Mouse (Mus musculus): ENCODE results near the gene Mettl22. TPM values are rescaled to one million over a fixed set of nuclear protein-coding genes. Genes with fewer than 3 reads are reported as not detected.

The Mettl22 gene
- polyA plus RNA-seq, 1 experiment, result 73.8 TPM

DNA sequence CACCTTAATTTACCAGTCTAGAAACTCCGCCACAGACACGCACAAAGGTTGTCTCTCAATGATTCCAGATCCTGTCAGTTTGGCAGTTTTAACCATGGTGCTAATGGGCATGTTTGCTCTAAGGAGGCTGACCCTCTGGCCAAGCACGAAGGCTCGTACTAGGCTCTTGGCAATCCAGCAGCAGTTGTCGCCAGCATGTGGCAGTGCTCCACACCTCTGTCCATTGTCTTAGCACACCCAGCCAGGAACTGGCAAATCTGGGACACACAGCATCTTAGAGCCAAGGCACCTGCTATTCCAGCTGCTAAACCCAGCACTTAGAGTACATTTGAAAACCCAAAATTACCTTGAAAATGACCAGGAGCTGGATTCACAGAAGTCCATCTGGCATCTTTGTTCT lies 18.8 kb downstream of the Mettl22 start:
- no peak for TF ChIP-seq GATA1 (IDR thresholded peaks at IDR 0.05; ENCODE audit: low read length)

- no peak for TF ChIP-seq GATA1 (IDR thresholded peaks at IDR 0.05; ENCODE audit: low read length)
These were observed 21.3 kb downstream of the Mettl22 start for GRCm38 (mm10) chr16:8491743-8492490.

DNA sequence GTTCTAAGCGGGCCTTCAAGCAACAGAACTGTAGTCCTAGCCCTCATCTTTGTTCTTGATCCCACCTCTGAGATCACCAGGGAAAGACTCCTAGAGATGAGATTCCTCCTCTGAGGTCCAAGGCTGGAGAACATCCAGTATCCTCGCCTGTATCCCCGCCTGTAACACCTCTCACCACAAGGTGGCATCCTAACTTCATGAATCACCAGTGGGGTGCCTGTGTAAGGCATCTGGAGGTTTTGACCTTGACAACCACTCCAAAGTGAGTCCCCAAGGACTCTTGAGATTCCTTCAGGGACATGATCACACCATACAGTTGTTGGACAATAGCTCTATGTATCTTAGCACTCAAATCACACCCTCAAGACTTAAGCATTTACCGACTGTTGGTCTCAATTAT lies 23.7 kb downstream of the Mettl22 start:
- TF ChIP-seq GATA1 (IDR thresholded peaks at IDR 0.05; ENCODE audit: low read length), result no peak

DNA sequence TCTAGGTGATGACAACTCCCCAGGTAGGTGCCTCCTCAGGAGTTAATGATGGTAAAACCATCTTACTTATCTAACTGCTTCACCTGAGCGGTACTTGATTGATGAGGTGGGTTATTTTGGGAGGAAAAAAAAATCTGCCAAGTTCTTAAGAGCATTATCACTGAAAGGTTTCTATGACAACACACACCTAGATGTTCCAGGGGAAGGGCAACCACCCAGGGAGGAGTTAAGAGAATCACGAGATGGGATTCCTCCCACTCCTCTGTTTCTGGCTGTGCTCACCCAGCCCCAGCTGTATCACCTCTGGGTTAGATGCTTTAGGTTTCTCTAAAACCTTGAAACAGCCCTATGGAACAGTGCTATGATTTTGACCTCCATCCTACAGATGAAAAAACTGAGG lies 26.4 kb downstream of the Mettl22 start:
- no peak for TF ChIP-seq GATA1 (IDR thresholded peaks at IDR 0.05; ENCODE audit: low read length)

- no peak for TF ChIP-seq GATA1 (IDR thresholded peaks at IDR 0.05; ENCODE audit: low read length)
These were observed 33.7 kb downstream of the Mettl22 start for GRCm38 (mm10) chr16:8504271-8504670.

GRCm38 (mm10) chr16:8509894-8510293 lies 39.3 kb downstream of the Mettl22 start:
- TF ChIP-seq GATA1 (IDR thresholded peaks at IDR 0.05; ENCODE audit: low read length), result no peak

DNA sequence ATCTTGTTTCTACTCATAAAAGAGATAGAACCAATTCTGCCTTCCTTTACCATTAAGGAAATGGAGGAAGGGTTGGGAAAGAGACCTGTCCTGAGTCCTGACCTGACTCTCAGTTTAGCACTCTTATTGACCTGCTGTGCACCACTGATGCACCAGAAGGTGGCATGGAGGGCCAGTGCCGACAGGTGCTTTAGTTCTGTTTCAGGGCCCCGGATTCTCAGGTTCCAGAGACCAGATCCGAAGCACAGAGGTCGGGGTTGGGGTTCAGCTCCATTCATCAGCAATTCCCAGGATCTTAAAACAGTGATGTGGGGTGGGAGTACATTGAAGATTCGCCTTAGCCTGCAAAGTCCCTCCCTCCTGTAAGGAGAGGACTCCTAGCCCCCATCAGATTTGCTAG lies 42.2 kb downstream of the Mettl22 start:
- TF ChIP-seq GATA1 (IDR thresholded peaks at IDR 0.05; ENCODE audit: low read length), result no peak

DNA sequence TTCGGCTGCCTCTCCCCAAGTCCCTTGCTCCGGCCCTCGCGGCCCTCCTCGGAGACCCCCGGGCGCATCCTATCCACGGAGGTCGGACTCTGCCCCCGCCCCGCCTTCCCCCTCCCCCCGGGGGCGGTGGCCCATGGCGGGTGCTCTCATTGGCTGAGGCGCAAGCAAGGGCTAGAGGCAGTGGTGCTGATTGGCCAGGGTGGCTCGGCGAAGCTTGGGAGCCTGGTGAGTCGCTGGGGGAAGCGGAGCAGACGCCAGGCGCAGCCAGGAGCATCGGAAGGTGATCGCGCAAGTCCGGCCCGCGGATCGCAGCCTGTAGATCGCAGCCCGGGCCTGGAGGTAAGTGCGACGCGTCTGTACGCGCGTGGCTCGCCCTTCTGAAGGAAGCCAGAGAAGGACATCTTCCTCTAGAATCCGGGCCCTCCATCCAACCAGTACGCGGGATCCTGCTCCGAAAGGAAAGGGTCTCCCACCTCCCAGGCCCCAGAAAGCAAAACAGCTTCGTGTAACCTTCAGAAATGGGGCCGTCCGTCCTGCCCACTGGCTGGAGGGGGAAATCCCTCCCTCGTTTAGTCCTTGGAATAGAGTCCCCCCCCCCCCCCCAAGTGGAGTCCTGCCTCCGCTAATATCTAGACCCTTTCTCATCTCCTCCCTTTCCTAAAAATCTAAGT lies 42.8 kb downstream of the Mettl22 start, which contains the start of gene Abat:
Gene Abat (plus strand): TSS at position 194 of the 671 bp plus-strand sequence.
- TF ChIP-seq GATA1 (IDR thresholded peaks at IDR 0.05; ENCODE audit: low read length), result no peak

- no peak for TF ChIP-seq GATA1 (IDR thresholded peaks at IDR 0.05; ENCODE audit: low read length)
These were observed 43.6 kb downstream of the Mettl22 start for GRCm38 (mm10) chr16:8514180-8514579.

DNA sequence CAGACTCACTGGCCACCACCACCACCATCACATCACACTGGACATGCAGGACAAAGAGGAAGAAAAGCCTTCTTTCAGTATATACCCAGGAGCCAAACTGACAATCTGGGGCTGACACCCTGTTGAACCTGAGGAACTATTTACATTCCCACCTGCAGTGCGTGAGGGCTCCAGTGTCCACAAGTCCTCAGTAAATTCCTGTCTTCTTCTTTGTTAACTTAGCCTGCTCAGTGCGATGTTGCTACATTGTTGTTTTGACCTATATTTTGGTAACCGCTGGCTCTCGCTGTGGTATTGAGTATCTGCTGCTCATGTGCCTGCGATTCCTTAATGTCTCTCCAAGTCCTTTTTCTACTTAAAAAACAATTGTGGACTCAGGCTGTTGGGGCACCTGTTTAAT lies 49.9 kb downstream of the Mettl22 start:
- no peak for TF ChIP-seq GATA1 (IDR thresholded peaks at IDR 0.05; ENCODE audit: low read length)

DNA sequence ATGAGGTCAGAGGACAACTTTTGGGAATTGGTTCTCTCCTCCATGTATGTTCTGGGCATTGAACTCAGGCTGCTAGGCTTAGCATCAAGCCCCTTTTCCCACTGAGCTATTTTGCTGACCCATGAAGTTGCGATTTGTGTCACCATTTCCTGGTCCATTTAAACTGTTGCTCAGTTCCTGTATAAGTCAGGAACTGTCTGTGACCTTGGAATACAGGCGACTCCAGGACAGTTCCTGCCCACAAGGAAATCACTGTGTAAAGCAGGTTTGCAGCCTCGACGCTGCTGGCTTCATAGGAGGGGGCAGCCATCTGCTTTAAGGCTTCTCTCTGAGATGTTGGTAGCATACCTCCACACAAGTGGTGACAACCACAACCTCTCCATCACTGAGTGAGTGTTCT lies 50.7 kb downstream of the Mettl22 start:
- no peak for TF ChIP-seq GATA1 (IDR thresholded peaks at IDR 0.05; ENCODE audit: low read length)

DNA sequence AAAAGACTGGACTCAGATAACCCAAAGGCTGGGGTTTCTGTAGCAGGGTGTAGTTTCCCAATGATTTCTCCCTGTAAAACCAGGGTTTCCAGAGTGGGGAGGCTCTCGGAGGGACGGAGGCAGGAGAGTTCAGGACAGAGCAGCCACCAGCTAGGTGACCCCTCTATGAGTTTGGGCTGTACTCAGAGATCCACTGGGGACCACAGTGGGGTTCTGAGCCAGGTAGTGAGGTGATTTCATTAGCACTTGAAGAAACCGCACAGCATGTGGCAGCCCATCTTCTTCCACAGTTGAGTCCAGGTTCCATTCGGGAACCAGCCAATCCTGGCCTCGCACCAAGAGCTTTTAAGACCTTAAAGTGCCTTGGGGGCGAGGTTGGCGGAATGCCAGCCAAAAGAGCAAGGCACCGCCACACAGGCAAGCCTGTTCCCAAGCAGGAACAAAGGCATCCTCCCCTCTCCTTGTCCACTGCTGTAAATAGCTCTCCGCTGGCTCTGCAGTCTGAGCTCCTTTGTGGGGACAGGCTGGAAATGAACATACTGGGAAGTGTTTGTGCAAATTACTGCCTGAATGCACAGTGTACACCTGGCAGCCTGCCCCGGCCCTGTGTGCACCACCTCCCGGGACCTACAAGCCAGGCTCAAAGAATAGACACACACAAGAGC lies 53.0 kb downstream of the Mettl22 start:
- TF ChIP-seq GATA1 (IDR thresholded peaks at IDR 0.05; ENCODE audit: low read length), result no peak

DNA sequence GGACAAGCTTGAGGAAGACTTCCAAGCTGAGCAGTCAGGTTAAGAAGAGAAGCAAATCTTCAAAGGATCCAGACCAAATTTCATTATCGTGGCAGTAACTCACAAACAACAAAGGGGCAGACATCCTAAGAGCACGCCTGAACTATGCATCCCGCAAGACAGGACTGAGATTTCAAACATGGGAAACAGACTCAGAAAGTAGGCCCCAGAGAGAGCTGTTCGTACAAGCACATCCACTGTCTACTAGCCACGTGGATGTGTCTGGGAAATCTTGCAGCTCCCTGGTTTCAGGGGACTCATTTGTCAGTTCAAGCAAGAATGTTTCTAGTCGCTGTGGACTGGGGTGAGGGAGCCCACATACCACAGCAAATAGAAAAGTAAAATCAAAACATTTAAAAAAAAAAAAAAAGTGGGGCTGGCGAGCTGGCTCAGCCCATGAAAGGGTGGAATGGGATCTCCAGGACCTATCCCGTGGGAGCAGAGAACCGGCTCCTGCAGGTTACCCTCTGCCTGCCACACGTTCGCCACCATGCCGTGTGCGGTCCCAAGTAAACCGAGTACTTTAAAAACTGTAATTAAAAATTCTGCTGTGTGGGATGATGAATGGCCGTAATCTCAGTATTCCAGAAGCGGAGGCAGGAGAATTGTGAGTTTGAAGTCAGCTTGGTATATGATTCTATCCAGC lies 53.7 kb downstream of the Mettl22 start:
- no peak for TF ChIP-seq GATA1 (IDR thresholded peaks at IDR 0.05; ENCODE audit: low read length)

DNA sequence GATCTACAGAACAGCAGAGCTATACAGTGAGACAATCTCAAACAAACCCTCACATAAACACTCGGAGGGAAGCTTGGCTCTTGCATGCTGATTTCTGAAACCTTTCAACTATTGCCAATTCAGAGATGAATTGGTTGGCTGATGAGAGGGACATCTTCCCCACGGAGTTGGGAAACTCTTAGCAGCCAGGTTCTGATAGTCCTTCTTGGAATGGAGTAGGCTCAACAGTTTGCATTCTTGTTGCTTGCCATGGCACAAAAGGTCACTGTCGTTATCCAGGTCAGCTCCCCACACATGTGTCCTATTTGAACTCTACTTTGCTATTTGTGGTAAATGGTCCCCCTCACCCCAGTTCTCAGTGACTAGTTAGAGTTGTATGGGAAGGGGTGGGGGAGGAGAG lies 54.7 kb downstream of the Mettl22 start:
- no peak for TF ChIP-seq GATA1 (IDR thresholded peaks at IDR 0.05; ENCODE audit: low read length)

GRCm38 (mm10) chr16:8525877-8526276 lies 55.3 kb downstream of the Mettl22 start:
- no peak for TF ChIP-seq GATA1 (IDR thresholded peaks at IDR 0.05; ENCODE audit: low read length)

DNA sequence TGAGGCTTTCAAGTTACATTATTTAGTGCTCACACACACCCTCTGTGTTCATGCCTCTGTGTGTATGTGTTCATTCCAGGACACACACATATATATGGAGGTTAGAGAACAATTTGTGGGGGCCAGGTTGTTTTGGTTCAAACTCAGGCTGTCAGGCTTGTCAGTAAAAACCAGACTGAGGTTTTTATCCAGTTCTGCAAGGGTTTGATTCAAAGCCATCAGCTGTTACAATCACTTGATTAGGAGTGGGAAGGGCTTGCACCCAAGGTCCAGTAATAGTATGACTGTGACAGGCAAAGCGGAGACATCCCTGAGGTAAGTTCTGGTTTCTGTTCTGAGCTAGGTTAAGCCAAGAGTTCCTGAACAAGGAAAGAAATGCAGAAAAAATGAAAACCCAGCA lies 58.8 kb downstream of the Mettl22 start:
- no peak for TF ChIP-seq GATA1 (IDR thresholded peaks at IDR 0.05; ENCODE audit: low read length)
